Mouse (Mus musculus) forebrain, embryonic 10.5 days (tissue): Measurements from ENCODE around the gene Il1f10. TPM values are rescaled to one million over a fixed set of nuclear protein-coding genes. Genes with fewer than 3 reads are reported as not detected.

Source experiments
- polyA plus RNA-seq: library from polyadenylated mRNA; unstranded; fragments of >200 nt; fragmentation: Nextera tagmentation; extraction: Ambion mirVana; gene quantifications from 2 replicates; pipeline ENCODE4 v1.2.1, GENCODE M21; 2016

The Il1f10 gene
- polyA plus RNA-seq, 1 experiment from 2014 or later, result not detected

Other genes starting within 250 kb of the Il1f10 start
- 1.6 and 1.9 TPM in 2 replicates for gene Hnmt, start 241.8 kb upstream of the Il1f10 start, polyA plus RNA-seq
- not detected in 2 replicates for gene Tbpl2, start 194.6 kb upstream of the Il1f10 start, polyA plus RNA-seq
- not detected in 2 replicates for gene Il1f8, start 138.0 kb upstream of the Il1f10 start, polyA plus RNA-seq
- not detected in 2 replicates for gene Il1f9, start 104.7 kb upstream of the Il1f10 start, polyA plus RNA-seq
- not detected in 2 replicates for gene Il1f6, start 75.8 kb upstream of the Il1f10 start, polyA plus RNA-seq
- gene Il1f5, start 14.2 kb upstream of the Il1f10 start, polyA plus RNA-seq, result not detected in 2 replicates
- not detected in 2 replicates for gene Il1rn, start 45.7 kb downstream of the Il1f10 start, polyA plus RNA-seq
- gene Psd4, start 76.4 kb downstream of the Il1f10 start, polyA plus RNA-seq, result 0.46 and 0.60 TPM in 2 replicates
- 0.43 and 0.56 TPM in 2 replicates for gene Pax8, start 184.4 kb downstream of the Il1f10 start, polyA plus RNA-seq